Comparison of ENCODE assay signal across 30 mouse cellular contexts in the genomic region with DNA sequence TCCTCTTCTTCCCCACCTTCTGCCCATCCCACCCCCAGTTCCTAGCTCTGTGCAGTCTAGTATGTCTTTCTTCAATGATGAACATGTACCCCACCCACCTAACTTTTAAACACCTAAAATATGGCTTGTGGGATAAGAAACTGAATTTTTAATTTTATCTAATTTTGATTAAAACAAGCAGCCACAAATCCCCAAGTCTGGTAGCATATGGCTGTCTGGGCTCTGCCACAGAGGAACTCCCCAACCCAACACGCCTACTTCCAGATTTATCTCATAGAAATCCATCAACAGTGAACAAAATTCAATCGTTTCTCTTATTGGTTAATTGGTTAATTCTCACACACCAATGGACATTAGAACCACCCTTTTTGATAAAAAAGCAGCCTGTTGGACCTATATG. TPM values are rescaled to one million over a fixed set of nuclear protein-coding genes. Genes with fewer than 3 reads are reported as not detected.
"Had no signal": no experiment of that assay in that cellular context is flagged by ENCODE, and none has a peak within 500 bp of the region (broad histone marks: within the 10 kb centered on the region; RNA-seq: fewer than 3 reads in every experiment).

No protein-coding gene starts in this region.

- DNase-seq: left cerebral cortex, postnatal 4 days; liver; liver, embryonic 13.5 days; liver, postnatal 0 days; lung, adult 18-20 months; lung, adult 2 months; lung, embryonic 14.5 days; lung, postnatal 10 days; lung, postnatal 14 days; lung, postnatal 36 days; lung, postnatal 4 days; midbrain, embryonic 14.5 days had no signal

- H3K4me1 ChIP-seq: limb, embryonic 13.5 days; limb, embryonic 15.5 days; liver, embryonic 12.5 days; liver, embryonic 13.5 days; liver, embryonic 15.5 days; lung, embryonic 15.5 days; megakaryocyte, embryonic 14.5 days; midbrain, embryonic 10.5 days; midbrain, embryonic 12.5 days; midbrain, embryonic 13.5 days; midbrain, embryonic 15.5 days; neural tube, embryonic 12.5 days had no signal

- H3K27ac ChIP-seq: limb, embryonic 10.5 days; limb, embryonic 12.5 days; limb, embryonic 13.5 days; limb, embryonic 15.5 days; liver, embryonic 12.5 days; liver, embryonic 13.5 days; liver, embryonic 14.5 days; liver, embryonic 15.5 days; lung, embryonic 15.5 days; macrophage; midbrain, embryonic 10.5 days; midbrain, embryonic 12.5 days; midbrain, embryonic 13.5 days; midbrain, embryonic 15.5 days; neural tube, embryonic 12.5 days had no signal

- H3K36me3 ChIP-seq: limb, embryonic 10.5 days; limb, embryonic 12.5 days; limb, embryonic 13.5 days; limb, embryonic 15.5 days; liver, embryonic 12.5 days; liver, embryonic 13.5 days; liver, embryonic 15.5 days; lung, embryonic 15.5 days; midbrain, embryonic 12.5 days; midbrain, embryonic 13.5 days; midbrain, embryonic 15.5 days; neural tube, embryonic 12.5 days had no signal

- H3K27me3 ChIP-seq: limb, embryonic 12.5 days; limb, embryonic 13.5 days; limb, embryonic 15.5 days; liver, embryonic 12.5 days; liver, embryonic 15.5 days; lung, embryonic 15.5 days; midbrain, embryonic 12.5 days; midbrain, embryonic 13.5 days; midbrain, embryonic 15.5 days had no signal

- H3K9ac ChIP-seq: limb, embryonic 12.5 days; limb, embryonic 13.5 days; limb, embryonic 15.5 days; liver, embryonic 12.5 days; liver, embryonic 13.5 days; liver, embryonic 14.5 days; liver, embryonic 15.5 days; liver, postnatal 0 days; lung, embryonic 14.5 days; lung, embryonic 15.5 days; midbrain, embryonic 12.5 days; midbrain, embryonic 13.5 days; midbrain, embryonic 15.5 days; neural tube, embryonic 12.5 days had no signal

- H3K4me3 ChIP-seq: limb, embryonic 10.5 days; limb, embryonic 12.5 days; limb, embryonic 13.5 days; limb, embryonic 15.5 days; liver, embryonic 12.5 days; liver, embryonic 13.5 days; liver, embryonic 15.5 days; lung, embryonic 15.5 days; megakaryocyte, embryonic 14.5 days; midbrain, embryonic 10.5 days; midbrain, embryonic 12.5 days; midbrain, embryonic 13.5 days; midbrain, embryonic 15.5 days; myocyte; neural tube, embryonic 12.5 days had no signal

RNA-seq across cellular contexts. Expression of gene Nr4a3, which starts 21.7 kb away (rescaled TPM):
- polyA plus RNA-seq: liver, adult 2 months; liver, embryonic 12.5 days; liver, embryonic 13.5 days; liver, embryonic 15.5 days; liver, embryonic 16.5 days; liver, postnatal 0 days had no signal
